Mouse (Mus musculus) spleen, postnatal 36 days (tissue): ENCODE measurements around the gene 2900026A02Rik.
A peak's percentile ranks its signal among the peaks of the same experiment; 100 is the strongest.

ENCODE experiments used
- DNase-seq, 2 experiments: peaks; one replicate each; pipeline ENCODE4 v3.0.0; 2022; ENCODE audit warnings: low spot score in 2 of 2, mixed read lengths in 1 of 2

The 2900026A02Rik gene

GRCm38 (mm10) chr5:113122326-113123054, 98.5 kb downstream of the 2900026A02Rik start:
- no peak for DNase-seq

GRCm38 (mm10) chr5:113121591-113121875, 99.5 kb downstream of the 2900026A02Rik start:
- DNase-seq: no peak

GRCm38 (mm10) chr5:113120741-113121590, 100.1 kb downstream of the 2900026A02Rik start:
- no peak for DNase-seq

- no peak for DNase-seq
Observed at GRCm38 (mm10) chr5:113119861-113120465, 101.1 kb downstream of the 2900026A02Rik start.

- no peak for DNase-seq
Observed at GRCm38 (mm10) chr5:113119291-113119690, 101.7 kb downstream of the 2900026A02Rik start.

GRCm38 (mm10) chr5:113118695-113119094, 102.3 kb downstream of the 2900026A02Rik start:
- DNase-seq: peak in 1 of 2 experiments; percentile 18

- no peak for DNase-seq
Observed at GRCm38 (mm10) chr5:113117361-113117760, 103.7 kb downstream of the 2900026A02Rik start.

- DNase-seq: no peak
Observed at GRCm38 (mm10) chr5:113115896-113116295, 105.1 kb downstream of the 2900026A02Rik start.

GRCm38 (mm10) chr5:113114264-113115225, 106.5 kb downstream of the 2900026A02Rik start:
- DNase-seq: peak; percentile 32 to 33

GRCm38 (mm10) chr5:113113120-113113519, 107.9 kb downstream of the 2900026A02Rik start:
- DNase-seq: no peak

- no peak for DNase-seq
Observed at GRCm38 (mm10) chr5:113111336-113111735, 109.7 kb downstream of the 2900026A02Rik start.

- DNase-seq: no peak
Observed at GRCm38 (mm10) chr5:113110929-113111328, 110.1 kb downstream of the 2900026A02Rik start.

GRCm38 (mm10) chr5:113109651-113110050, 111.4 kb downstream of the 2900026A02Rik start:
- DNase-seq: peak in 1 of 2 experiments; percentile 19

- DNase-seq: no peak
Observed at GRCm38 (mm10) chr5:113108165-113108764, 112.8 kb downstream of the 2900026A02Rik start.

- DNase-seq: no peak
Observed at GRCm38 (mm10) chr5:113107709-113108108, 113.3 kb downstream of the 2900026A02Rik start.

GRCm38 (mm10) chr5:113106594-113106993, 114.4 kb downstream of the 2900026A02Rik start:
- DNase-seq: no peak

- no peak for DNase-seq
Observed at GRCm38 (mm10) chr5:113105481-113105880, 115.6 kb downstream of the 2900026A02Rik start.

GRCm38 (mm10) chr5:113105035-113105434, 116.0 kb downstream of the 2900026A02Rik start:
- DNase-seq: no peak

GRCm38 (mm10) chr5:113102455-113102854, 118.6 kb downstream of the 2900026A02Rik start:
- no peak for DNase-seq

- DNase-seq: no peak
Observed at GRCm38 (mm10) chr5:113101457-113101856, 119.6 kb downstream of the 2900026A02Rik start.

- DNase-seq: no peak
Observed at GRCm38 (mm10) chr5:113100422-113100821, 120.6 kb downstream of the 2900026A02Rik start.
